Mouse (Mus musculus) forebrain, embryonic 15.5 days (tissue): ENCODE measurements around the gene Plekhg3. TPM values are rescaled to one million over a fixed set of nuclear protein-coding genes. Genes with fewer than 3 reads are reported as not detected.

Experiments
- ATAC-seq: fragments of 200-750 bp; cut with Nextera tagmentation; replicated peaks from 2 replicates; pipeline ENCODE4 v1.8.0; 2017; ENCODE audit warnings: mild to moderate bottlenecking, moderate TSS enrichment, moderate library complexity
- H3K27ac ChIP-seq: fragments of 300-500 bp; sonication (generic); replicated peaks from 2 replicates; pipeline ENCODE4 v1.5.1; 2015; ENCODE audit warnings: mild to moderate bottlenecking, inconsistent platforms
- H3K27me3 ChIP-seq: fragments of 300-500 bp; sonication (generic); 2 replicates; pipeline ENCODE4 v1.6.1; 2015; ENCODE audit warnings: inconsistent platforms
- H3K36me3 ChIP-seq: fragments of 300-500 bp; sonication (generic); 2 replicates; pipeline ENCODE4 v1.6.1; 2015; ENCODE audit warnings: mild to moderate bottlenecking, inconsistent platforms
- H3K4me1 ChIP-seq: fragments of 300-500 bp; sonication (generic); 2 replicates; pipeline ENCODE4 v1.6.1; 2015; ENCODE audit warnings: inconsistent platforms
- H3K4me2 ChIP-seq: fragments of 300-500 bp; sonication (generic); replicated peaks from 2 replicates; pipeline ENCODE4 v1.6.1; 2015; ENCODE audit warnings: mild to moderate bottlenecking, inconsistent platforms
- H3K4me3 ChIP-seq: fragments of 300-500 bp; sonication (generic); 2 replicates; pipeline ENCODE4 v1.5.1; 2015; ENCODE audit warnings: mild to moderate bottlenecking, inconsistent platforms
- H3K9ac ChIP-seq: fragments of 300-500 bp; sonication (generic); replicated peaks from 2 replicates; pipeline ENCODE4 v1.6.1; 2015; ENCODE audit warnings: mild to moderate bottlenecking, inconsistent platforms
- H3K9me3 ChIP-seq: fragments of 300-500 bp; sonication (generic); 2 replicates; pipeline ENCODE4 v1.6.1; 2016; ENCODE audit warnings: inconsistent platforms
- WGBS: fragments of 180-500 bp; shearing (Covaris S2); methylation state at CpG from one replicate; pipeline ENCODE4 v1.1.7; 2015; ENCODE audit warnings: mixed read lengths; 5-methylcytosine and 5-hydroxymethylcytosine counted together
- polyA plus RNA-seq: library from polyadenylated mRNA; unstranded; fragments of >200 nt; fragmentation: Nextera tagmentation; extraction: Ambion mirVana; gene quantifications from 2 replicates; pipeline ENCODE4 v1.2.1, GENCODE M21; 2015

Plekhg3 gene
- polyA plus RNA-seq, 1 experiment from 2014 or later: 0.79 TPM

DNA sequence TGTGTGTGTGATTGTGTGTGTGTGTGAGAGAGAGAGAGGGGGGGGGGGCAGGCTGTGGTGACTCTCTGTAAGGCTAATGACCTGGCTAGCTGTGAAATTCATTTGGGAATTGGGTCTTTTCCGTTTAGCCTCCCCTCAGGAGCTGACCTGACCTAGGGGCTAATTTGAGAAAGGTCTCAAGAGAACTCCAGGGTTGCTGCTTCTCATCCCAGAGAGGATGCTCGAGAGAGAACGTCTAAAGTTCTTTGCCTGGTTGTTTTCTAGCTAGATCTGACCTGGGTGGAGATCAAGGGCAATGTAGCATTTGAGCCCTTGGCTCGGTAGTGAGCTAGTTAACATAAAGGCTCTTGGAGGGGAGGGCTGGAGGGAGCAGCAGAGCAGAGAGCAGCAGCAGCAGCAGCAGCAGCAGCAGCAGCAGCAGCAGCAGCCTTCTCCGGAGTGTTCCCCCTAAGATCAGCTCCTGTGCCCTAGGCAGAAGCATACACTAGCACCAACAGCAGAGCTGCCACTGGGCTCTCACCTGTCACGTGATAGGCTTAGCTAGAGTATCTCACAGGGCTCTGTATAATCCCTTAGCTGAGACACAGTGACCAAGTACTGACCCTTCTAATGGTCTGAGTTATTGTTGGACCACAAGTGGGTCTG, 26.2 kb downstream of the Plekhg3 start:
- H3K9me3 ChIP-seq: no peaks in the 10 kb centered on the region
- no peak overlapping the region for H3K9ac ChIP-seq
- H3K4me3 ChIP-seq: no peak overlapping the region
- H3K27me3 ChIP-seq: no peaks in the 10 kb centered on the region
- no peaks in the 10 kb centered on the region for H3K4me1 ChIP-seq
- WGBS: 23% methylated on average over 6 of the region's 6 CpGs
- H3K27ac ChIP-seq: no peak overlapping the region
- ATAC-seq: no peak
- H3K4me2 ChIP-seq: no peak overlapping the region
- no peaks in the 10 kb centered on the region for H3K36me3 ChIP-seq

DNA sequence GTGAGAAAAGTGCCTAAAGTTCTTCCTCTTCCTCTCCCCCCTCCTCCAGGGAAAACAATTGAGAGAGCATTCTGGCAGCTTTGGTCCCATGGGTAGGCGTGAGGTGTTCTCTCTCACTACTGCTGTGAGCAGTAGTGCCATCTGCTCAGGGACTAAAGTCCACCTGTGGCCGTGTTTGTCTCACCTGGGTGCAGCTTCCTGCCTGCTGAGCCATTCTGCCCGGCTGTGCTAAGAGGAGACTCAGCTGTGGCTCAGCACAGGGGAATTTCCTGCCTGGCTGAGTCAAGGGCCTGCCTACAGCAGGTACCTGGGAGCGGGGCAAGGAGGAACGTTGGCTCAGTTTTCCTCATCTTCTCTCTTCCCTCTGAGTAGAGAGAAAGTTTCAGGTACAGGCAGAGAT, 27.5 kb downstream of the Plekhg3 start:
- Histone ChIP-seq H3K27me3 (no peaks in the 10 kb centered on the region), H3K4me1 (no peaks in the 10 kb centered on the region), H3K9ac (no peak overlapping the region), H3K27ac (no peak overlapping the region), H3K9me3 (no peaks in the 10 kb centered on the region), H3K4me2 (no peak overlapping the region), H3K4me3 (no peak overlapping the region), H3K36me3 (no peaks in the 10 kb centered on the region)
- WGBS: 83% methylated on average over 5 of the region's 5 CpGs
- ATAC-seq: no peak

DNA sequence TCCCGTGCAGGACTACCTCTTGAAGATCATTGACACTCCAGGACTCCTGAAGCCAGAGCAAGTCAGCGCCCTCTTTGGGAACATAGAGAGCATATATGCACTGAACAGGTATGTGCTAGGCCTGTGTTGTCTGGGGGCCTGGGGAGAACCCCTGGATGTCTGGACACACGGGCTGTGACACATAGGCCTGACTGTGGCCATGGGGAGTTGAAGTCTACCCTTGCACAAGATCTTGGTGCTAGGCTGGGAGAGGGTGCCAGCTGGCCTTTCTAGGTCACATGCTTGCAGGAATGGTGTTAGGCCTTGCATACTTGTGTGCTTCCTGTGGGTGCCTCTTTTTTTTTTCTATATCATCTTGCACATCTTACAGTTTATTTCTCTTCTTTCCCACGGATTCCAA, 31.5 kb downstream of the Plekhg3 start:
- Histone ChIP-seq H3K27me3 (no peaks in the 10 kb centered on the region), H3K36me3 (no peaks in the 10 kb centered on the region), H3K4me3 (no peak overlapping the region), H3K27ac (no peak overlapping the region), H3K4me2 (no peak overlapping the region), H3K9me3 (no peaks in the 10 kb centered on the region), H3K4me1 (no peaks in the 10 kb centered on the region), H3K9ac (no peak overlapping the region)
- 83% methylated on average over 4 of the region's 4 CpGs for WGBS
- no peak for ATAC-seq

DNA sequence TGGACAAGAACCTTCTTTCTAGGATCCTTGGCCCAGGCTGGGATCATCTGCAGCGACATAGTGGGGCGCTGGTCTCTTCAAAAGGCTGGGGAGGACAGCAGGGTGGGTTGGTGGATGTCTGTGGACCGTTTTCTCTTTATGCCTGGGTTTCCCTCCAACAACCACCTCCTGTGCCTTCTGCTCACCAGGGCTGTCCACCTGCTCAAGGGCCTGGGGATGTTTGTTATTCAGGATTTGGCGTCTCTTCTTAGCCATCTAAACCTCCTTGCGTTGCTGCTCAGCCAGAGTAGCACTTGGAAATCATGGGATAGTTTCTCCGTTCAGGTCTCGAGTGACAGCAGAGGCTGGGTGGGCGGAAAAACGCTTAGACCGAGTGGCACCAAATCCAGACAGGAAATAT, 35.6 kb downstream of the Plekhg3 start:
- no peaks in the 10 kb centered on the region for H3K4me1 ChIP-seq
- H3K27ac ChIP-seq: no peak overlapping the region
- H3K9ac ChIP-seq: no peak overlapping the region
- WGBS: 93% methylated on average over 10 of the region's 10 CpGs
- no peak for ATAC-seq
- H3K36me3 ChIP-seq: no peaks in the 10 kb centered on the region
- H3K4me2 ChIP-seq: no peak overlapping the region
- no peaks in the 10 kb centered on the region for H3K27me3 ChIP-seq
- no peaks in the 10 kb centered on the region for H3K9me3 ChIP-seq
- no peak overlapping the region for H3K4me3 ChIP-seq

DNA sequence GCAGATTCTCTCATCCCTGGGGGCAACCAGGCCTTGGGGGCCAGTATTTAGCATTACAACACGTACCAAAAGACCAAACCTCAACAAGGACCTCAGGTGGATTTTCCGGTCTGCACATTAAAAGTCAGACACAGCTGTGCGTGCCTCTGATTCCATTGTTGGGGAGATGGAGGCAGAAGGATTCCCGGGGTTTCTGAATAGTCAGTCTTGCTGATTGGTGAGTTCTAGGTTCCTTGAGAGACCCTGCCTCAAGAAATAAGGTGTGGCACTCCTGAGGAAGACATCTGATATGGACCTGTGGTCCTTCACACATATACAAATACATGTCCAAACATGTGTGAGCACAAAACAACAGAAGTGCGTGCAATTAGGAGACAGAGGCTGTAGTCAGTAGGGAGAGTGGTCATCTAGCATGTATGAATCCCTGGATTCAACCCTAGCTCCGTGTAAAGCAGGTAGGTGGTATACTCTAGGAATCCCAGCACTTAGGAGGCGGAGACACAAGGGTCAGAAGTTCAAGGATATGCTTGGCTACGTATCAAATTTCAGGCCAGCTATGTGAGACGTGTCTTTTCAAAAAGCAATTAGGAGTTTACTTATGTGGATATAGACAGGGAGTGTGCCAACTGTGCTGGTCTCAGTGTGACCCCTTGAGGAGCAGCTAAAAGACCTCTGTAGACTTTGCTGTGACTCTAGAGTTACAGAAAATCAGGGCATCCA, 39.7 kb downstream of the Plekhg3 start:
- Histone ChIP-seq H3K27ac (no peak overlapping the region), H3K9ac (no peak overlapping the region), H3K9me3 (no peaks in the 10 kb centered on the region), H3K4me3 (no peak overlapping the region), H3K4me1 (no peaks in the 10 kb centered on the region), H3K27me3 (no peaks in the 10 kb centered on the region), H3K4me2 (no peak overlapping the region), H3K36me3 (no peaks in the 10 kb centered on the region)
- ATAC-seq: no peak
- WGBS: 77% methylated on average over 9 of the region's 9 CpGs

DNA sequence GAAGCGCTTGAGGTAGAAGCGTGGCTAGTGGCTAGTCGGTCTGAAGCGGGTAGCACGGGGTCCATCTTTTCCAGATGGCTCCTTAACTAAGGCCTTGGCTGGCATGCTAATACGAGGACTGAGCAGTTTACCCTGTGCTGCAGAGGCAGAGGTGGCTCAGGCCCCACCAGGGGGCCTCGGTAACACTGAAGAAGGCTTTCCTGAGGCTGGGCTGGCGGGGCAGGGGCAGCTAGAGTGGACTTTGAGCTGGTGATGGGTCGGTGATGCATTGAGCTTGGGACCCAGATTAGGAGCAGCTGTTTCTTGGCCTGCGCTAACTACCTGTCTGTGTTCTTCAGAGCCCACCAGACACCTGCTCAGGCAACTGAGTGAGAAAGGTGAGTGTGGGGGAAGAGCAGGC, 40.6 kb downstream of the Plekhg3 start:
- Histone ChIP-seq H3K9me3 (no peaks in the 10 kb centered on the region), H3K9ac (no peak overlapping the region), H3K4me2 (no peak overlapping the region), H3K27ac (no peak overlapping the region), H3K27me3 (no peaks in the 10 kb centered on the region), H3K4me3 (no peak overlapping the region), H3K4me1 (no peaks in the 10 kb centered on the region), H3K36me3 (no peaks in the 10 kb centered on the region)
- 75% methylated on average over 10 of the region's 10 CpGs for WGBS
- ATAC-seq: no peak

DNA sequence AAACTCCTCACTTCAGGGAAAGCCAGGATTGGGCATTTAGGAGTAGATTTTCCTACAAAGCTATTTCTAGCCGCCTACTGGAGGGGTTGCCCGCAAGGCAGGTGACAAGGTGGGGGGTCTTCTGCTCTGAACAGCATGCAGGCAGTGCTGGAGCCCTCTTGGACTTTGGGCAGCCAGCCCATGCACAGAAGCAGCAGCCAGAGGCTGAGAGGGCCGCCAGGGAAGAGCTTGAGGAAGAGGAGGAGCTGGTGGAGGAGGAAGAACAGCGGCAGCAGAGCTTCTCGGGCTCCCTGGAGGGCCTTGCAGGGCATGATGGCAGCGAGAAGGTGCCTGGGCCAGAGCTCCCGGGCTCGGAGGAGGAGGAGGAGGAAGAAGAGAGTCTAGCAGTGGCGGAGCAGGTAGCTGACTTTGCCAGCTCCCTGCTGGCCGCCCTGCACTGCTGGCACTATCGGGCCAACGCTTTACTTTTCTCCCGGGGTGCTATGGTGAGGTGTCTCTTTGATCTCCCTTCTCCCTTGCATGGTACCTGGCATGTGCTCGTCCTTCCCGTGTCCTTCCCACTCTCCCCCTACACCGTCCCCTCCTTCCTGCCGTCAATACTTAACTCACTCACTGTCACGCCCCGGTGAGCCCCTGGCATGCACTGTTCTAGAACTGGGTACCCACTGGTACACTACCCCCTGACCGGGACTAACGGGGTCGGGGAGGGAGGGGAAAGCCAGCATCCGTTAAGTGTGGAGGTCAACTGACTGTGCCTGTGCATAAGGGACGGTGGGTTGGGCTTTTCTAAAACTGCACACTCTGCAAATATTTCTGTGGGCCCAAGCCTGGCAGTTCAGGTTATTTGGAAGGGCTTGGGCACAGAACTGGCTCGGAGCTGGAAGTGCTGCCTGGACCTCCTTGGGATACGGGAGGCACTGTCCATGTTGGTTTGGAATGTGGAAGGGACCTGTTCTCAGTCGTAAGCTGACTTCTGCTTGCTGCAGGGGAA, 41.9 kb downstream of the Plekhg3 start:
- no peaks in the 10 kb centered on the region for H3K4me1 ChIP-seq
- H3K27ac ChIP-seq: no peak overlapping the region
- 69% methylated on average over 27 of the region's 27 CpGs for WGBS
- no peak overlapping the region for H3K9ac ChIP-seq
- ATAC-seq: no peak
- H3K4me3 ChIP-seq: no peak overlapping the region
- H3K4me2 ChIP-seq: no peak overlapping the region
- no peaks in the 10 kb centered on the region for H3K27me3 ChIP-seq
- no peaks in the 10 kb centered on the region for H3K36me3 ChIP-seq
- no peaks in the 10 kb centered on the region for H3K9me3 ChIP-seq

DNA sequence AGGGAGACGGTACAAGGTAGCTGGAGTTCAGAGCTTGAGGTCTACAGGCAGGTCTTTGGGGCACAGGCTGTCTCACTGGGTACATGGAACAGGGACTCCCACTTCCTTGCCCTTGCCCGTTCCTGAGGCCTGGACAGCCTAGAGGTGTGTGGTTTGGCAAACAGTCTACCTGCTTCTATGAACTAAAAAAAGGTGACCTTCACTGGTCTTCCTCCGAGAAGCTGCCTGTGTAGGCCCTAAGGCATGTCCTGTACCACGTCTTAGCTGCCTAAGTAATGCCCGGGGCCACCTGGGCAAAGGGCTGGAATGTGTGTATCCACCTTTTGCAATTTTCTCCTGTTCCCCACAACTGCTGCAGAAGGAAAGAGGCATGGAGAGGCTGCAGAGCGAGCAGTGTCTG, 42.7 kb downstream of the Plekhg3 start:
- ATAC-seq: no peak
- Histone ChIP-seq H3K4me3 (no peak overlapping the region), H3K36me3 (no peaks in the 10 kb centered on the region), H3K4me1 (no peaks in the 10 kb centered on the region), H3K27ac (no peak overlapping the region), H3K4me2 (no peak overlapping the region), H3K27me3 (no peaks in the 10 kb centered on the region), H3K9me3 (no peaks in the 10 kb centered on the region), H3K9ac (no peak overlapping the region)
- WGBS: 94% methylated on average over 6 of the region's 6 CpGs

DNA sequence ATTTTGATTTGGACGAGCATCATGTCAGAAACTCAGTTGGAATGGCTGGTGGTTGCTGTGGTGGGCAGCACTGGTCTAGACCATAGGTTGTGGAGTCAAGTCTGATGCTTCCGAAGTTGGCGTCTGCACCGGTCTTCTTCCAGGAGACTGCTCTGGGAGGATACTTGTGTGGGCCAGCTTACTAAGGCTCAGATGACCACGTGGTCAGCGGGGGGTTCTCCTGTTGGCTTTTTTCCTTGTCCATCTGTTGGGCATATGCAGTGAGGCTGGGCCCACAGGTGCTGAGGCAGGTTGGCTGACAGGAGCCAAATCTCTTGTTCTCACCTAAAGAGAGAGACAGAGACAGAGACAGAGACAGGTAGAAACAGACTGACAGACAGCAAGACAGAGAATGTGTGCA, 44.1 kb downstream of the Plekhg3 start:
- Histone ChIP-seq H3K4me1 (no peaks in the 10 kb centered on the region), H3K4me3 (no peak overlapping the region), H3K9ac (no peak overlapping the region), H3K4me2 (no peak overlapping the region), H3K27ac (no peak overlapping the region), H3K9me3 (no peaks in the 10 kb centered on the region), H3K36me3 (no peaks in the 10 kb centered on the region), H3K27me3 (no peaks in the 10 kb centered on the region)
- ATAC-seq: no peak
- 90% methylated on average over 6 of the region's 6 CpGs for WGBS

DNA sequence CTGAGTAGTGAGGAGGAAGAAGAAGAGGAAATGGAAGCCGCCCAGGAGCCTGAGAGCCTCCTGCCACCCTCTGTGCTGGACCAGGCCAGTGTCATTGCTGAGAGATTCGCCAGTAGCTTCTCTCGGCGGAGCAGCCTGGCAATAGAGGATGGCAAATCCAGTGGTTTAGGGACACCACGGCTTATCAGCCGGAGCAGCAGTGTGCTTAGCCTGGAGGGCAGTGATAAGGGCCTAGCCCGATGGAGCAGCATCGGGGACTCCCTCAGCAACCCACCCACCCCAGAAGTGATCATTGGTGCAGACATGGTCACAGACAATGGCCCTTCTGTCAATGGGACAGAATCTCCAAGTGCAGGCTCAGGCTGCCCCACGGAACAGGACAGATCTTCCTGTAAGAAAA, 45.4 kb downstream of the Plekhg3 start:
- no peaks in the 10 kb centered on the region for H3K4me1 ChIP-seq
- no peaks in the 10 kb centered on the region for H3K27me3 ChIP-seq
- H3K9ac ChIP-seq: no peak overlapping the region
- H3K36me3 ChIP-seq: no peaks in the 10 kb centered on the region
- H3K4me3 ChIP-seq: no peak overlapping the region
- H3K9me3 ChIP-seq: no peaks in the 10 kb centered on the region
- 90% methylated on average over 9 of the region's 9 CpGs for WGBS
- no peak overlapping the region for H3K27ac ChIP-seq
- ATAC-seq: no peak
- H3K4me2 ChIP-seq: no peak overlapping the region

DNA sequence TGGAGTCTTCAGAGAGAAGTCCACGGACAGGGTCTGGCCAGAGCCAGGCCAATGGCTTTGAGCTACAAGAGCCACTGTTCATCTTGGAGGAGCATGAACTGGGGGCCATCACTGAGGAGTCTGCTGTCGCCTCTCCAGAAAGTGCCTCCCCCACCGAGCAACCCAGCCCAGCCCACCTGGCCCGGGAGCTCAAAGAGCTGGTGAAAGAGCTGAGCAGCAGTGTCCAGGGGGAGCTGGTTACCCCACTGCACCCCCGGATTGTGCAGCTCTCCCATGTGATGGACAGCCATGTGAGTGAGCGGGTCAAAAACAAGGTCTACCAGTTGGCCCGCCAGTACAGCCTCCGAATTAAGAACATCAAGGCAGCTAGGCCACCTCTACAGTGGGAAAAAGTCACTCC, 46.1 kb downstream of the Plekhg3 start:
- Histone ChIP-seq H3K9me3 (no peaks in the 10 kb centered on the region), H3K27me3 (no peaks in the 10 kb centered on the region), H3K4me2 (no peak overlapping the region), H3K4me3 (no peak overlapping the region), H3K27ac (no peak overlapping the region), H3K4me1 (no peaks in the 10 kb centered on the region), H3K36me3 (no peaks in the 10 kb centered on the region), H3K9ac (no peak overlapping the region)
- no peak for ATAC-seq
- WGBS: 95% methylated on average over 8 of the region's 8 CpGs

DNA sequence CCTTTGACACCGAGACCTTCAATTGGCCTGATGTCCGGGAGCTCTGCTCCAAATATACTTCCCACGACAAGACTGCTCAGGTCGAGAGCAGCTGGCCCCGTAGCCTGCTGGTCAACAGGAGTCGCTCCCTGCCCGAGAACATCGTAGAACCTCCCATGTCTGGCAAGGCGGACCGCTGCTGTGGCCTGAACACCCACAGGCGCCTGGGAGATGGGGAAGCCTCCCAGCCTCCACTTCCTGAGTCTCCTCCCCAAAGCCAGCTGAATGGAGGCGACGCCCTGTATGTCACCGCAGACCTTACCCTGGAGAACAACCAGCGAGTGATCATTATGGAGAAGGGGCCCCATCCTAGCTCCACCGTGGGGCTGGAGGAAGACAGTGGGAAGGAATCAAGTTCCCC, 47.2 kb downstream of the Plekhg3 start:
- H3K4me1 ChIP-seq: 0 out of 2 replicates have a peak, but pooled peaks cover 4% of the 10 kb centered on the region
- no peak for ATAC-seq
- no peaks in the 10 kb centered on the region for H3K9me3 ChIP-seq
- no peak overlapping the region for H3K4me2 ChIP-seq
- H3K4me3 ChIP-seq: no peak overlapping the region
- no peak overlapping the region for H3K9ac ChIP-seq
- H3K27me3 ChIP-seq: no peaks in the 10 kb centered on the region
- H3K36me3 ChIP-seq: no peaks in the 10 kb centered on the region
- WGBS: 94% methylated on average over 16 of the region's 16 CpGs
- H3K27ac ChIP-seq: no peak overlapping the region
